Mouse (Mus musculus): ENCODE measurements at regions not wholly inside any gene's neighbourhood (a gene's known extent, or its start where the extent isn't known, plus 50 kb on each side); places are given as distances from the start of the nearest gene placed in this dataset.

- DNase-seq = peak in 1 of 2 experiments; percentile 2
Observed at GRCm38 (mm10) chr2:56025059-56025458, 589.3 kb downstream of the Kcnj3 start.

- no peak for DNase-seq
Observed at GRCm38 (mm10) chr2:56028958-56029357, 593.2 kb downstream of the Kcnj3 start.
